Mouse (Mus musculus) stomach, embryonic 16.5 days (tissue): ENCODE measurements at regions not wholly inside any gene's neighbourhood (a gene's known extent, or its start where the extent isn't known, plus 50 kb on each side); places are given as distances from the start of the nearest gene placed in this dataset.
"Not testable (repeated sequence)": the region's sequence is repeated elsewhere in the genome, so short reads cannot be mapped to it uniquely, and the experiment has no call there.

Experiments
- ATAC-seq: fragments of 200-750 bp; cut with Nextera tagmentation; 2 replicates; pipeline ENCODE4 v1.8.0; 2017; ENCODE audit warnings: moderate number of reproducible peaks, moderate TSS enrichment; ENCODE audit not compliant: insufficient read depth, low FRiP score
- H3K27ac ChIP-seq: fragments of 300-500 bp; sonication (generic); 2 replicates; pipeline ENCODE4 v1.5.1; 2014; ENCODE audit warnings: low read length
- H3K27me3 ChIP-seq: fragments of 300-500 bp; sonication (generic); 2 replicates; pipeline ENCODE4 v1.6.1; 2014; ENCODE audit warnings: low read length, control low read depth, mixed read lengths; ENCODE audit not compliant: control insufficient read depth, insufficient read depth
- H3K36me3 ChIP-seq: fragments of 300-500 bp; sonication (generic); 2 replicates; pipeline ENCODE4 v1.6.1; 2014; ENCODE audit warnings: low read length; ENCODE audit not compliant: control insufficient read depth, insufficient read depth
- H3K4me1 ChIP-seq: fragments of 300-500 bp; sonication (generic); 2 replicates; pipeline ENCODE4 v1.6.1; 2014; ENCODE audit warnings: low read length, control low read depth, mixed read lengths; ENCODE audit not compliant: control insufficient read depth, insufficient read depth
- H3K4me2 ChIP-seq: fragments of 300-500 bp; sonication (generic); 2 replicates; pipeline ENCODE4 v1.6.1; 2014; ENCODE audit warnings: low read depth, low read length, mixed read lengths
- H3K4me3 ChIP-seq: fragments of 300-500 bp; sonication (generic); replicated peaks from 2 replicates; pipeline ENCODE4 v1.5.1; 2014; ENCODE audit warnings: mild to moderate bottlenecking, low read length
- H3K9ac ChIP-seq: fragments of 300-500 bp; sonication (generic); 2 replicates; pipeline ENCODE4 v1.6.1; 2014; ENCODE audit warnings: low read length
- H3K9me3 ChIP-seq: fragments of 300-500 bp; sonication (generic); replicated peaks from 2 replicates; pipeline ENCODE4 v1.6.1; 2016; ENCODE audit warnings: low read length, control low read depth; ENCODE audit not compliant: control insufficient read depth
- WGBS: fragments of 180-500 bp; shearing (Covaris S2); extraction: QIAGEN DNeasy Blood & Tissue Kit; methylation state at CpG from one replicate; pipeline ENCODE4 v1.1.7; 2014; 5-methylcytosine and 5-hydroxymethylcytosine counted together

DNA sequence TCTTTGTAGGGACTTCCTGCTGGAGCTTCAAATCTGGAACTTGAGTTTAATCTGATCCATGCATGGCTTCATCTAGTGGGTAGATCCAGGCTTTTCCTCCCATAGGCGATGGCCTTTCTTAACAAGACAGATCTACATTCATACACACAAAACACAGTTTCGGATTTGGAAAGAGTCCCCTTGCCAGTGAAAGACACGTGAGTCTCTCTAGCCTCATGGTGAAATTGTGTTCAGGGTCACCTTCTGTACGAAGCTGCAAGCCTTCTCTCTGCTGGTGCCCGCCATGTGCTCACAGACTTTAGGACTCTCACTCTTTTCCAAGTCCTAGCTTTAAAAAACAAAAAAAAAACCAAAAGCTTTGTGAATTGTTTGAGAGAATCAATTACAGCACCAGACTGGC lies 51.4 kb upstream of the Dlx2 start:
- Histone ChIP-seq H3K4me1 (0 out of 2 replicates have a peak, but pooled peaks cover 3% of the 10 kb centered on the region), H3K9me3 (no peaks in the 10 kb centered on the region), H3K27me3 (no peaks in the 10 kb centered on the region), H3K27ac (no peak overlapping the region), H3K4me2 (no peak overlapping the region), H3K9ac (no peak overlapping the region), H3K4me3 (no peak overlapping the region), H3K36me3 (no peaks in the 10 kb centered on the region)
- no peak for ATAC-seq
- 80% methylated on average over 5 of the region's 5 CpGs for WGBS

DNA sequence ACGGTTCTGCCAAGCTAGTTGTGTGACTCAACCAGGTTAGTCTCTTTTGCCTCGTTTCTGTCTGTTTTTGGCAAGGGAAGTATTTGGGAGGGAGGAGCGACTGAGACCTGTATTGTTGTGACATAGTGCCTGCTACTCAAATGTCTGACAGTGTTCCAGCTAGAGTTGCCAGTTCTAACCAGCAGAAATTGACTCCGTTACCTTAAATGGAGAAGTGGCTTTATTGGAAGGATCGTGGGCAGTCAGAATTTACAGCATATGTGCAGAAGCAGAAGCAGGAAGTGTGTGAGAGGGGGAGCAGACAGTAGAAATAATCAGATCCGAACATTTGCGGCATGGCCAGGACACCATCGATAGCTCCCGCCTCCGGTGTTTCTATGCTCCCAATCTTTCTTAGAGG lies 51.8 kb upstream of the Dlx2 start:
- no peak for ATAC-seq
- H3K27ac ChIP-seq = no peak overlapping the region
- WGBS = 56% methylated on average over 10 of the region's 10 CpGs

DNA sequence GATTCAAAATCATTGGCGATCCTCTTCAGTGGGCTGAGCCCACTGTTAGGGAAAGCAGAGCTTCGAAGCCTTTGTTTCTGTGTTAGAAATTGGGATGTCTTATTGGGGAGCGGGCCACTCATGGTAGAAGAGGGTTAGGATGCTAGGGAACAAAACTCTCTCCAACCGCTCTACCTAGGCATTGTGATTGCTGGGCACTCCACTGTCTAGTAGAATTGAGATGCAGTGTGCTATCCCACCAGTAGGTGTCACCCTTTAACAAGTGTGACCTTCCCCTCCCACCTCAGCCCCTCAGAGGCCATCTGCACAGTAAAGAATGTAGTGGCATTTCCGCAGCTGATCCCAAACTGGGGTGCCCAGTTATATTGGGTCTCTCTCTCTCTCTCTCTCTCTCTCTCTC lies 52.2 kb upstream of the Dlx2 start:
- 13% methylated on average over 5 of the region's 5 CpGs for WGBS
- no peaks in the 10 kb centered on the region for H3K27me3 ChIP-seq
- H3K9ac ChIP-seq = no peak overlapping the region
- no peak overlapping the region for H3K27ac ChIP-seq
- H3K4me2 ChIP-seq = peak overlapping the region; percentile 38
- no peaks in the 10 kb centered on the region for H3K9me3 ChIP-seq
- H3K4me3 ChIP-seq = 0 out of 2 replicates have a peak overlapping the region, but pooled peaks have one; percentile 7
- peak; percentile 83 for ATAC-seq
- no peaks in the 10 kb centered on the region for H3K36me3 ChIP-seq
- 0 out of 2 replicates have a peak, but pooled peaks cover 3% of the 10 kb centered on the region for H3K4me1 ChIP-seq

More for the DNA sequence above, 51.8 kb upstream of the Dlx2 start:
- Histone ChIP-seq H3K4me3 (0 out of 2 replicates have a peak overlapping the region, but pooled peaks have one; percentile 7), H3K36me3 (no peaks in the 10 kb centered on the region), H3K4me1 (0 out of 2 replicates have a peak, but pooled peaks cover 3% of the 10 kb centered on the region), H3K4me2 (peak overlapping the region; percentile 38), H3K9ac (no peak overlapping the region), H3K9me3 (no peaks in the 10 kb centered on the region), H3K27me3 (no peaks in the 10 kb centered on the region)

DNA sequence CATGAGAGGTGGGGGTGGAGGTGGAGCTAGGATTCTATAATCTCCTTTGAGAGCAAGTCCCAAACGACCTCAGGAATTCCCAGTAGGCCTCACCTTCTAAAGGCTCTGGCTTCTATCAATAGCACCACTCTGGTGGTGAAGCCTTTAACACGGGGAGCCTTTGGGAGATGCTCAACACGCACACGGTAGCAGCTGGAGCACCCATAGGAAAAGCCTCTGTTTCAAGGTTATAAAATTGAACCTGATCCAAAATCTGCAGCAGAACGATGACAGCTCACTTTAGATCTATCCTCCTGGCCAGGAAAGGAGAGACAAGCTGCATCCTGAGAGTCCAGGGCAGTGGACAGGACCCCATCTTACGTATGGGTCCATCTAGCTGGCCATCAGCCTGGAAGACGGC lies 53.7 kb upstream of the Dlx2 start:
- ATAC-seq = no peak
- no peak overlapping the region for H3K9ac ChIP-seq
- H3K9me3 ChIP-seq = no peaks in the 10 kb centered on the region
- no peak overlapping the region for H3K27ac ChIP-seq
- WGBS = 71% methylated on average over 7 of the region's 7 CpGs
- H3K4me2 ChIP-seq = no peak overlapping the region
- H3K27me3 ChIP-seq = no peaks in the 10 kb centered on the region
- H3K4me3 ChIP-seq = no peak overlapping the region
- H3K4me1 ChIP-seq = 0 out of 2 replicates have a peak, but pooled peaks cover 3% of the 10 kb centered on the region
- no peaks in the 10 kb centered on the region for H3K36me3 ChIP-seq

DNA sequence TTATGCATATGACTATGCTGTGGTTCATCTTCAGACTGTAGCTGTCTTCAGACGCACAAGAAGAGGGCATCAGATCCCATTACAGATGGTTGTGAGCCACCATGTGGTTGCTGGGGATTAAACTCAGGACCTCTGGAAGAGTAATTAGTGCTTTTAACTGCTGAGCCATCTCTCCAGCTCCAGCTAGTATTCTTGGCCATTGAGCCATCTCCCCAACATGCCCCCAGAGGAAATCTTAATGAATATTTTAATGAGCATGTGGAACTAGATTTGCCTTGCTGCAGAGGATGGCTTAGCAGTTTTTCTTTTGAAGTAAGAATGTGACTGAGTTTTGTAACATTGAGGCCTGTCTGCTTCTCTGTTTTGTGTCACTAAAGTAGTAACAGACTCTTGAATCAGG lies 54.4 kb upstream of the Dlx2 start:
- Histone ChIP-seq H3K9ac (no peak overlapping the region), H3K4me1 (0 out of 2 replicates have a peak, but pooled peaks cover 3% of the 10 kb centered on the region), H3K4me3 (no peak overlapping the region), H3K27ac (no peak overlapping the region), H3K36me3 (no peaks in the 10 kb centered on the region), H3K27me3 (no peaks in the 10 kb centered on the region), H3K9me3 (no peaks in the 10 kb centered on the region), H3K4me2 (no peak overlapping the region)
- ATAC-seq = no peak
- WGBS = 81% methylated on average over 1 of the region's 1 CpGs

DNA sequence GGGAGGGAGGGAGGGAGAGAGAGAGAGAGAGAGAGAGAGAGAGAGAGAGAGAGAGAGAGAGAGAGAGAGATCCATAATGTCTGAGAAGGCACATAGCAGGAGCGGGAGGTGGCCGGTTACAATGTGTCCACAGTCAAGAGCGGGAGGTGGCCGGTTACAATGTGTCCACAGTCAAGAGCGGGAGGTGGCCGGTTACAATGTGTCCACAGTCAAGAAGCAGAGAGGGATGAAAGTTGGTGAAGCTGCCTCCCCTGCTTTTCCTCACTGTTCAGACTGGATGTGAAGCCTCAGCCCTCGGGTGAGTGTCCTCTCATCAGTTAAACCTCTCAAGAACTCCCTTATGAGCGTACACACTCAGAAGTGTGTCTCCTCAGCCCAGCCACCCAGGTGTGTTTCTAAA lies 57.2 kb upstream of the Dlx2 start:
- 88% methylated on average over 8 of the region's 8 CpGs for WGBS
- H3K27me3 ChIP-seq, ATAC-seq, H3K4me1 ChIP-seq, H3K9ac ChIP-seq, H3K27ac ChIP-seq, H3K9me3 ChIP-seq, H3K4me2 ChIP-seq, H3K4me3 ChIP-seq, H3K36me3 ChIP-seq: not testable (repeated sequence)

DNA sequence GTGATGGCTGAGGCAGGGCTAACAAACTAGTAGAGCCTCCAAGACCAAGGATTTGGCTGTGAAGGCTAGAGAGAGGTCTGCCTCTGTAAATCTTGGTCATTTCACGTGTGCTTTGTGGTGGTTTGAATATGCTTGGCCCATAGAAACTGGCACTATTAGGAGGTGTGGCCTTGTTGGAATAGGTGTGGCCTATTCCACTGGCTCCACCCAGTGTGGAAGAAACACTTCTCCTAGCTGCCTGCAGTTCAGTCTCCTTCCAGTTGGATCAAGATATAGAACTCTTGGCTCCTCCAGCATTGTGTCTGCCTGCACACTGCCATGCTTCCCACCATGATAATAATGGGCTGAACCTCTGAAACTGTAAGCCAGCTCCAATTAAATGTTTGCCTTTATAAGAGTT lies 59.1 kb upstream of the Dlx2 start:
- Histone ChIP-seq H3K27ac (no peak overlapping the region), H3K9ac (no peak overlapping the region), H3K27me3 (no peaks in the 10 kb centered on the region), H3K4me3 (no peak overlapping the region), H3K4me1 (no peaks in the 10 kb centered on the region), H3K9me3 (no peaks in the 10 kb centered on the region), H3K4me2 (no peak overlapping the region), H3K36me3 (no peaks in the 10 kb centered on the region)
- WGBS = 84% methylated on average over 1 of the region's 1 CpGs
- ATAC-seq = no peak

DNA sequence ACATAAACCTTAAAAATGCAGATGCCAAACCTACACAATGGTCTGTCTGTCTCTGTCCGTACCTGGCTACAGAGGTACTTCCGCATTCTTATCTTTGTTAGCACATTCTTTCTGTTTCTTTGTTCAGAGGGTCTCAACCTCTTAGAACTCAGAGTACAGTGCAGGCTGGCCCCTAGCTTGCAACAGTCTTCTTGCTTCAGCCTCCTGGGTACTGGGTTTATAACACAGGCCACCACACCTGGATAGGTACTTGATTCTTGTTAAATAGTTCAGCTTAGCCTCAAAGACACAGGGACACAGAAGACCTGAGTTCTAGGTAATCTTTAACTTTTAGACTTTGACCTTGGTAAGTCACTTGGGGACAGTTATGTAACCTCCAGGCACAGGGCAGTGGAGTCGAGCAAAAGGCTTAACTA lies 60.5 kb upstream of the Dlx2 start:
- Histone ChIP-seq H3K4me2 (no peak overlapping the region), H3K9me3 (no peaks in the 10 kb centered on the region), H3K27me3 (no peaks in the 10 kb centered on the region), H3K9ac (no peak overlapping the region), H3K4me1 (no peaks in the 10 kb centered on the region), H3K4me3 (no peak overlapping the region), H3K27ac (no peak overlapping the region), H3K36me3 (no peaks in the 10 kb centered on the region)
- 69% methylated on average over 3 of the region's 3 CpGs for WGBS
- no peak for ATAC-seq

DNA sequence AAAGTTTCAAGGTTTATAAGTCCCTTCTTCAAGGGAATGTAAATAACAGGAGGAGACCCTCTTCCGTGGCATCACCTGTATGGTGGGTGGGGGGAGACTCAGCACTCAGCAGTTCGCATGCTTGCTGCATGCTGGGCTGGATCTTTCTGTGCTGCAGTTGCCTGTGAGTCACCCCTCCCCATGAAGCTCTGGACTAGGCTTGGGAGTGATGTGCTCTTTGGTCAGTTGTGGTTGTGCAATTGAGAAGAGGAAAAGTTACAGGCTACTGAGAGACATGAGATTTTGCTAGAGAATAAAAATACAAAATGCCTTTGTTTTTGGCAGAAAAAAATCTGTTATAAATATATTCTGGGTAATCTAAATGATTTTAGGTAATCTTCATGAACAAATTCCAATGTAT lies 66.7 kb upstream of the Dlx2 start:
- no peaks in the 10 kb centered on the region for H3K27me3 ChIP-seq
- H3K27ac ChIP-seq = no peak overlapping the region
- no peaks in the 10 kb centered on the region for H3K36me3 ChIP-seq
- 54% methylated on average over 2 of the region's 2 CpGs for WGBS
- H3K9me3 ChIP-seq = no peaks in the 10 kb centered on the region
- no peak overlapping the region for H3K9ac ChIP-seq
- H3K4me1 ChIP-seq = no peaks in the 10 kb centered on the region
- H3K4me2 ChIP-seq = no peak overlapping the region
- H3K4me3 ChIP-seq = no peak overlapping the region
- no peak for ATAC-seq

DNA sequence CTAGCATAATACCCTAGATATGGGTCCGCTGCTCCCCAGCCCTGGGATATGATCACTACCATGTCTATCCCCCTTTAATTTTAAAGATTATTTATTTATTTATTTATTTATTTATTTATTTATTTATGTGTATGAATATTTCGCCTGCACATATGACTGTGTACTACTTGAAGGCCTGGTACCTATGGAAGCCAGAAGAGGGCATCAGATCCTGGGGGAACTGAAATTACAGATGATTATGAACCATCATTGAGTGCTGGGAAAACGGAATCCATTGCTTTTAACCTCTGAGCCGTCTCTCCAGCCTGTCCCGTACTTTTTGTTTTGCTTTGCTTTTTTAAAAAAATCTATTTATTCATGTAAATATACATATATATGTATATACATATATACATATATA lies 70.0 kb upstream of the Dlx2 start:
- no peak overlapping the region for H3K4me2 ChIP-seq
- no peak overlapping the region for H3K4me3 ChIP-seq
- no peaks in the 10 kb centered on the region for H3K27me3 ChIP-seq
- no peaks in the 10 kb centered on the region for H3K9me3 ChIP-seq
- no peaks in the 10 kb centered on the region for H3K4me1 ChIP-seq
- 88% methylated on average over 5 of the region's 5 CpGs for WGBS
- H3K27ac ChIP-seq = no peak overlapping the region
- H3K9ac ChIP-seq = no peak overlapping the region
- no peak for ATAC-seq
- H3K36me3 ChIP-seq = no peaks in the 10 kb centered on the region
